Mouse (Mus musculus) kidney, embryonic 16.5 days (tissue): ENCODE data around the gene Gm20388. TPM values are rescaled to one million over a fixed set of nuclear protein-coding genes. Genes with fewer than 3 reads are reported as not detected.

Source experiments
- ATAC-seq: fragments of 200-750 bp; cut with Nextera tagmentation; 2 replicates; pipeline ENCODE4 v1.8.0; 2017; ENCODE audit warnings: moderate TSS enrichment; ENCODE audit not compliant: low FRiP score, low TSS enrichment
- H3K27ac ChIP-seq: fragments of 300-500 bp; sonication (generic); 2 replicates; pipeline ENCODE4 v1.5.1; 2014; ENCODE audit warnings: low read length
- H3K27me3 ChIP-seq: fragments of 300-500 bp; sonication (generic); 2 replicates; pipeline ENCODE4 v1.6.1; 2014; ENCODE audit warnings: low read length, control low read depth, mixed read lengths; ENCODE audit not compliant: insufficient read depth
- H3K36me3 ChIP-seq: fragments of 300-500 bp; sonication (generic); 2 replicates; pipeline ENCODE4 v1.6.1; 2014; ENCODE audit warnings: low read length, control low read depth, mixed read lengths; ENCODE audit not compliant: insufficient read depth
- H3K4me1 ChIP-seq: fragments of 300-500 bp; sonication (generic); 2 replicates; pipeline ENCODE4 v1.6.1; 2014; ENCODE audit warnings: low read length, control low read depth, mixed read lengths; ENCODE audit not compliant: insufficient read depth
- H3K4me2 ChIP-seq: fragments of 300-500 bp; sonication (generic); replicated peaks from 2 replicates; pipeline ENCODE4 v1.6.1; 2014; ENCODE audit warnings: low read depth, low read length
- H3K4me3 ChIP-seq: fragments of 300-500 bp; sonication (generic); 2 replicates; pipeline ENCODE4 v1.5.1; 2014; ENCODE audit warnings: mild to moderate bottlenecking, low read length
- H3K9ac ChIP-seq: fragments of 300-500 bp; sonication (generic); replicated peaks from 2 replicates; pipeline ENCODE4 v1.6.1; 2014; ENCODE audit warnings: low read length
- H3K9me3 ChIP-seq: fragments of 300-500 bp; sonication (generic); 2 replicates; pipeline ENCODE4 v1.6.1; 2016; ENCODE audit warnings: low read length, control low read depth
- WGBS: fragments of 180-500 bp; shearing (Covaris S2); extraction: QIAGEN DNeasy Blood & Tissue Kit; methylation state at CpG from one replicate; pipeline ENCODE4 v1.1.7; 2014; 5-methylcytosine and 5-hydroxymethylcytosine counted together
- polyA plus RNA-seq: library from polyadenylated mRNA; unstranded; fragments of >200 nt; fragmentation: Nextera tagmentation; extraction: Ambion mirVana; gene quantifications from 2 replicates; pipeline ENCODE4 v1.2.1, GENCODE M21; 2015

Gene Gm20388
- polyA plus RNA-seq, 1 experiment from 2014 or later = 7.7 TPM

- no peaks in the 10 kb centered on the region for H3K4me1 ChIP-seq
- H3K27ac ChIP-seq = no peak overlapping the region
- no peak overlapping the region for H3K4me3 ChIP-seq
- peaks cover 14% of the 10 kb centered on the region for H3K36me3 ChIP-seq
- no peak overlapping the region for H3K9ac ChIP-seq
- no peaks in the 10 kb centered on the region; the same call in 1 of the 2 replicates for H3K9me3 ChIP-seq
- WGBS = 88% methylated on average over 13 of the region's 13 CpGs
- H3K27me3 ChIP-seq = peaks cover 5% of the 10 kb centered on the region; the same call in 1 of the 2 replicates
- no peak overlapping the region for H3K4me2 ChIP-seq
- no peak for ATAC-seq
Measured at GRCm38 (mm10) chr8:122467816-122468215, 2557.2 kb downstream of the Gm20388 start.

GRCm38 (mm10) chr8:122469407-122469806, 2558.8 kb downstream of the Gm20388 start:
- ATAC-seq = no peak
- Histone ChIP-seq H3K27ac (no peak overlapping the region), H3K4me1 (peaks cover 2% of the 10 kb centered on the region), H3K36me3 (peaks cover 22% of the 10 kb centered on the region), H3K9ac (no peak overlapping the region), H3K27me3 (no peaks in the 10 kb centered on the region), H3K4me2 (no peak overlapping the region), H3K9me3 (no peaks in the 10 kb centered on the region; the same call in 1 of the 2 replicates), H3K4me3 (no peak overlapping the region)
- WGBS = 69% methylated on average over 6 of the region's 6 CpGs

DNA sequence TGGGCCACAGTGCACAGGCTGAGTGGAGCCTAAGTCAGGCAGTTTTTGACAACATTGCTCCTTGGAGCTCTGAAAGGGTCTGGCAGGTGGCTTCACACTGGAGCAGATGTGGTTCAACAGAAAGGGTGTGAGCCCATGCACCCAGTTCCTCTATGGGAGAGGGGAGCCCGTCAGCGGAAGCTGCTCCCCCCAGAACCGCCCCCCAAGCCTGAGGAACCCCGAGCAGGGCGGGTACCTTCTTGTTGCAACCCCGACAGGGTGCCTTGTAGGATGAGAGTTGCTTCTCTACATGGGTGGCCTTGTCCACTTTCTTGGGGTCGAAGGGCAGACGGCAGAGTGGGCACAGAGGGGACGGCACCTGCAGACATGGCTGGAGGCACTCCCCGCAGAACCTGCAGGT, 2559.3 kb downstream of the Gm20388 start:
- no peak overlapping the region for H3K4me3 ChIP-seq
- H3K9ac ChIP-seq = no peak overlapping the region
- H3K27ac ChIP-seq = no peak overlapping the region
- no peak for ATAC-seq
- peaks cover 22% of the 10 kb centered on the region for H3K36me3 ChIP-seq
- no peak overlapping the region for H3K4me2 ChIP-seq
- H3K9me3 ChIP-seq = no peaks in the 10 kb centered on the region
- H3K27me3 ChIP-seq = no peaks in the 10 kb centered on the region
- WGBS = 84% methylated on average over 10 of the region's 10 CpGs
- peaks cover 7% of the 10 kb centered on the region for H3K4me1 ChIP-seq

DNA sequence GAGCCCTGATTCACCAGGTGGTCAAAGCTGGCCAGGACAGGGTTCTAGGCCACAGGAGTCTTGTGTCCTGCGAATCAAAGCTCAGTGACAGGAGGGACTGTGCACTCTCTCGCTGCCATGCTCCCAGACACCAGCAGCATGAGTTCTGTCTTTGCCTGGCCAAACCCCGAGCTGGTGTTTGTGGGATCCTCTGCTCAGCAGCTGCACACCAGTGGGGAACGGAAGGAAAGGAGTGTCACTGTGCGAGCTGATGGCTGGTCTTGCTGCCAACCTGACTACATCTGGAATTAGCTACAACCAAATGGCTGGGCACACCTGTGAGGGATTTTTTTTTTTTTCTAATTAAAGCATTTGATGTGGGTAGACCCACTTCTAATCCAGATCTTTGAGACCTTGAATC, 2560.1 kb downstream of the Gm20388 start:
- no peak overlapping the region for H3K9ac ChIP-seq
- H3K27me3 ChIP-seq = no peaks in the 10 kb centered on the region
- H3K4me1 ChIP-seq = peaks cover 10% of the 10 kb centered on the region
- no peak overlapping the region for H3K4me3 ChIP-seq
- H3K36me3 ChIP-seq = peaks cover 22% of the 10 kb centered on the region
- 87% methylated on average over 5 of the region's 5 CpGs for WGBS
- H3K27ac ChIP-seq = no peak overlapping the region
- no peak for ATAC-seq
- H3K4me2 ChIP-seq = no peak overlapping the region
- no peaks in the 10 kb centered on the region for H3K9me3 ChIP-seq

DNA sequence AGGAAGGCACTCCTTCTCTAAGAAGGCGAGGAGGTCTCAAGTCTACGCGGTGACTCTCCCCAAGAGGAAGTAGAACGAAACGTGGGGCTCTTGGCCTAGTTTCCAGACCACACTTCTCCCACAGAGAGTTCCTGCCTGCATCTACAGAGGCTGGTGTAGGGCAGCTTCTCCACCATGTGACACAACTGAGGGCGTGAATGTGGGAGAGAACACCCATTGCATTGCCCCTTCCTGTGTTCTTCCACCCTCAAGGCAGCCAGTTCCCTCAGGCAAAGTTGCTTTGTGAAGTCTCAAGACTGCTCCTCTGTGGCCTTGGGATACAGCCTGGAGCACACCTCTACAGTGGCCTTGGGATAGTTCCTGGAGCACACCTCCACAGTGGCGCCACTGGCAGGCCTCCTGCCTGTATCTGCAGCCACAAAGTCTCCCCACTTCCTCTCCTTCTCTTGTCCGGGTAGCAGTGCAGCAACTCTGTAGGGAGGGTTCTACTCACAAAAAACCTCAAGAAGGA, 2563.3 kb downstream of the Gm20388 start:
- Histone ChIP-seq H3K27me3 (no peaks in the 10 kb centered on the region), H3K4me3 (no peak overlapping the region), H3K4me1 (peaks cover 20% of the 10 kb centered on the region), H3K27ac (no peak overlapping the region), H3K9ac (no peak overlapping the region), H3K36me3 (peaks cover 13% of the 10 kb centered on the region), H3K9me3 (no peaks in the 10 kb centered on the region), H3K4me2 (no peak overlapping the region)
- WGBS = 92% methylated on average over 8 of the region's 8 CpGs
- no peak for ATAC-seq

DNA sequence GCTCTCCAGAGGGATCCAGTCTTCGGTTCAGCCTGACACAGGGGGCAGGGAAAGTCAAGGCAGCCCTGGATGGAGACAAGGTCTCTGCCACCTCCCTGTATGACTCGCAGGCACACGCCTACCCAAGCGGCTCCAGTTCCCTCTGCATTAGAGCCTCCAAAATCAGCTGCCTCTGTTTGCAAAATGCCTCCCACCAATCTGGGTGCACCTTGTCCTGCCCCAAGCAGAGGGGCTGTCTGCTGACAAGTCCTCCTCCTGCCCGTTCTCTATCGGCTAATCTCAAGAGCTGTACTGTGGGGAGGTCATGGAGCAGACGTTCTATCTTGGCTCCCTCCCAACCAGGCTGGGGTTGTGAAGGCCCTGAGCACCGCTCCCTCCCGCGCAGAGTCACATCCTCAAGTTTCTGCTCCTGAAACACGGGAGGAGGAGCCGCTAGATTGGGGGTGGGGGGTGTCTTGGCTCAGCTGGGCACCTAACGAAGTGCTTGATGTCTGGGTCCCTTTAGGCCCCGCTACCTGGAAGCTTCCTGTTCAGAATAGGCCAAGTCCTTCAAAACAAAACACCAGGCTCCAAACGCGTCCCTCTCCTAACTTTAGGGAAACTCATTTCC, 2564.4 kb downstream of the Gm20388 start:
- Histone ChIP-seq H3K27me3 (no peaks in the 10 kb centered on the region), H3K36me3 (peaks cover 19% of the 10 kb centered on the region), H3K4me1 (peaks cover 20% of the 10 kb centered on the region), H3K9ac (peak overlapping the region; percentile 94), H3K27ac (peak overlapping the region; percentile 5; the same call in 1 of the 2 replicates), H3K4me3 (peak overlapping the region; percentile 99), H3K4me2 (peak overlapping the region; percentile 66), H3K9me3 (no peaks in the 10 kb centered on the region)
- ATAC-seq = no peak; the same call in 1 of the 2 replicates
- WGBS = 4% methylated on average over 16 of the region's 16 CpGs

- Histone ChIP-seq H3K4me3 (peak within 1 kb of the TSS; percentile 99), H3K9me3 (no peaks in the 10 kb centered on the region), H3K36me3 (peaks cover 20% of the 10 kb centered on the region), H3K9ac (peak within 1 kb of the TSS; percentile 94), H3K27me3 (no peaks in the 10 kb centered on the region), H3K4me2 (peak within 1 kb of the TSS; percentile 92), H3K27ac (peak within 1 kb of the TSS; percentile 53; the same call in 1 of the 2 replicates), H3K4me1 (peaks cover 20% of the 10 kb centered on the region)
- under 1% methylated on average over 74 of the region's 103 CpGs for WGBS
- ATAC-seq = peak; percentile 92
Measured at GRCm38 (mm10) chr8:122475580-122476320, 2565.1 kb downstream of the Gm20388 start, which contains the start of the genes Rnf166 and Ctu2. Gene Rnf166 (minus strand): TSS chr8:122476064. Gene Ctu2 (plus strand): TSS chr8:122476143.

DNA sequence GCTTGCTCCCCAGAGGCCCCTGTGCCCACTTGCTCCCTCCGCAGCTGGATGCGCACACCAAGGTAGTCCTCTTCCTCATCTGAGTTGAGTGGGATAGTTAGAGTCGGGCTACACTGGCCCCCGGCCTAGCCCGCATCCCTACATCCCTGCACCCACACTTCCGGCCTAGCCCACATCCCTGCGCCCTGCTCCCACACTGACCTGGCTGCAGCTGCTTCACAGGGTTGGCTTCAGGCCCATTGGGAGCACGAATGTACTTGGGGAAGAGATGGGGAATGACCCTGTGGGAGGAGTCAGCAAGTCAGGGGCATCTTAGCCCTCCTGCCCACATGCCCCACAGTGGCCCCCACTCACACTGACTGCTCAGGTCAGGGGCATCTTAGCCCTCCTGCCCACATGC, 2571.8 kb downstream of the Gm20388 start:
- Histone ChIP-seq H3K9ac (no peak overlapping the region), H3K27me3 (no peaks in the 10 kb centered on the region), H3K9me3 (no peaks in the 10 kb centered on the region), H3K4me2 (no peak overlapping the region), H3K36me3 (peaks cover 79% of the 10 kb centered on the region), H3K27ac (no peak overlapping the region), H3K4me1 (0 out of 2 replicates have a peak, but pooled peaks cover under 1% of the 10 kb centered on the region), H3K4me3 (no peak overlapping the region)
- ATAC-seq = no peak
- WGBS = 87% methylated on average over 8 of the region's 8 CpGs

GRCm38 (mm10) chr8:122483877-122484276, 2573.2 kb downstream of the Gm20388 start:
- H3K9me3 ChIP-seq = no peaks in the 10 kb centered on the region
- ATAC-seq = no peak
- no peaks in the 10 kb centered on the region for H3K27me3 ChIP-seq
- H3K27ac ChIP-seq = no peak overlapping the region
- no peaks in the 10 kb centered on the region for H3K4me1 ChIP-seq
- no peak overlapping the region for H3K4me3 ChIP-seq
- H3K4me2 ChIP-seq = no peak overlapping the region
- H3K9ac ChIP-seq = no peak overlapping the region
- H3K36me3 ChIP-seq = peaks cover 80% of the 10 kb centered on the region
- 95% methylated on average over 7 of the region's 7 CpGs for WGBS

GRCm38 (mm10) chr8:122484831-122485230, 2574.2 kb downstream of the Gm20388 start:
- Histone ChIP-seq H3K36me3 (peaks cover 83% of the 10 kb centered on the region), H3K4me1 (no peaks in the 10 kb centered on the region), H3K9me3 (no peaks in the 10 kb centered on the region), H3K9ac (no peak overlapping the region), H3K27ac (no peak overlapping the region), H3K4me3 (no peak overlapping the region), H3K27me3 (no peaks in the 10 kb centered on the region), H3K4me2 (no peak overlapping the region)
- ATAC-seq = no peak
- 90% methylated on average over 12 of the region's 12 CpGs for WGBS
